Mouse (Mus musculus) lung, postnatal 0 days (tissue): ENCODE data around the gene Gm44502.

Experiments used
- CTCF ChIP-seq: IDR thresholded peaks from 2 replicates; pipeline ENCODE4 v1.5.1; 2016; ENCODE audit warnings: antibody characterized with exemption, mild to moderate bottlenecking
- EP300 ChIP-seq: IDR thresholded peaks from 2 replicates; pipeline ENCODE4 v1.6.1; 2016; ENCODE audit warnings: antibody characterized with exemption, mild to moderate bottlenecking, control low read depth

DNA sequence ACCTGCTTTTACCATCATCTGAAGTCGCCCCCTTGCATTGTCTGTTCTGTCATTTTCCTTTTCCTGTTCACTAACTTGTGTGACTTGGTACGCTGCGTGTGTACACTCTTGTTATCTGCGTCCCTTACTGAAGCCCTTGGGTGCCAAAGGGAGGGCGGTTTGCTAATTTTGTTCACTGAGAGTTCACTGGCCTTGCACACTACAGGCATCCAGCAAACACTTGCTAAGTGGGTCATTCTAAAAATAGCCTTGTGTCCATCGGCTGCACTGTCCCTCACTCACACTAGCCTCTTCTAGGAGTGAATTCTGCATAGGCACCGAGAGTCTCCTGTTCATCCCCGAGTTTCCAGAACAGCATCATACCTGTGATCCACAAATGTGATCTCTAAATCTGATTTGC, 14.2 kb downstream of the Gm44502 start:
- TF ChIP-seq CTCF (no peak), EP300 (no peak)
